Comparison of ENCODE assay signal across 7 mouse cellular contexts in the genomic region with DNA sequence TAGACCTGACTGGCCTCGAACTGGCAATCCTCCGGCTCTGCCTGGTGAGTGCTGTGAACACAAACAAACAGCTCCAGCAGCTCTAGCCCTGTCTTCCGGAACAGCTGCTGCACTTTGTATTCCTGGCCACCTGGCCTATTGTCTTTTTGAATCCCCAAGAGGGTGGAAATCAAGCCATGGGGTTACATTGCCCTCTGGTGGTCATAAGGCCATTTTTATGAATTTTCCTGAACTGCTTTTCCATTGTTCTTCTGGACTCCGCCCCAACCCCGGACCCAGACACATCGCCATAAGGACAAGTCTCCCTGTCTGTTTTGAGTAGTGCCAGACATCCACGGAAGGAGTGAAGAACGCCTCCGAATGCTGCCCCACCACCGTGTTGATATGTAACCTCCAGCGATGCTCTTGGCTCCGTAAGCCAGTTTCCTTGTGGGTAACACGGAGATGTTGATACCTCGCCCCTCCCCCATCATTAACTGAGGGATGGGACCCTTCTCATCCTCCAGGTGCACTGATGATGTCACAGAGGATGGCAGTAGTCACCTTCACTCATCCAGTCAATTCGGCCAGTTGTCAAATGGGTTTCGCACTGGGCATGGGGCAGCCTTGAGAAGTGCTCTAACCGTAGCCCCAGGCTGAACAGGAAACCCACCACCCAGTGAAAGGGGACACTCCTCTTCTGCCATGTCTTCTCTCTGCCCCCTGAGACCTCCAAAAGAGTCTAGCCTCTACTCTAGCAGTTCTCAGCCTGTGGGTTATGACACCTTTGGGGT. TPM values are rescaled to one million over a fixed set of nuclear protein-coding genes. Genes with fewer than 3 reads are reported as not detected.
DNase-seq lines count a peak whose midpoint lies in the region; ATAC-seq lines count a peak whose summit lies in the region.

No protein-coding gene starts in this region.

- no peaks in the 10 kb centered on the region for H3K36me3 ChIP-seq in intestine, embryonic 14.5 days (ENCODE audit: control insufficient read depth, insufficient read depth, low read length)

- peak overlapping the region; percentile 35 for H3K4me3 ChIP-seq in intestine, embryonic 14.5 days (ENCODE audit: low read depth, low read length)

- ATAC-seq in intestine, embryonic 14.5 days (replicated peaks; ENCODE audit: low FRiP score, low TSS enrichment, low read depth): peak; percentile 78

- intact Hi-C loops in left cerebral cortex, postnatal 14 days (cut with DNase I): loop anchor here (2.0 kb wide), 1 partner anchor 88 kb away; a partner anchor contains a TSS

- DNase-seq in adrenal gland, adult 18-20 months (ENCODE audit: low spot score in 2 of 2): peak; percentile 60 to 71
- DNase-seq in embryo, embryonic 10.5 days (ENCODE audit: low spot score): peak; percentile 97
- DNase-seq in gastrocnemius, postnatal 25 days: peak; percentile 50
- DNase-seq in intestine, embryonic 14.5 days (ENCODE audit: low spot score): peak; percentile 91
- peak; percentile 81 to 84 for DNase-seq in left cerebral cortex, postnatal 14 days (ENCODE audit: low spot score in 2 of 2)
- DNase-seq in mesoderm, embryonic 11.5 days (ENCODE audit: low read depth, low spot score): peak; percentile 95
- peak; percentile 64 for DNase-seq in right cerebral cortex, postnatal 25 days

- peak overlapping the region; percentile 56 for H3K4me2 ChIP-seq in intestine, embryonic 14.5 days (ENCODE audit: low read length)

- H3K9ac ChIP-seq in intestine, embryonic 14.5 days (ENCODE audit: low read length): peak overlapping the region; percentile 43

- H3K9me3 ChIP-seq in intestine, embryonic 14.5 days (ENCODE audit: control insufficient read depth, low read length): no peaks in the 10 kb centered on the region

- H3K4me1 ChIP-seq in intestine, embryonic 14.5 days (replicated peaks; ENCODE audit: control insufficient read depth, insufficient read depth, low read length): no peaks in the 10 kb centered on the region

- H3K27me3 ChIP-seq in intestine, embryonic 14.5 days (replicated peaks; ENCODE audit: control insufficient read depth, insufficient read depth, low read length): no peaks in the 10 kb centered on the region

- H3K27ac ChIP-seq in intestine, embryonic 14.5 days (ENCODE audit: low read depth): no peak overlapping the region; the same call in 1 of the 2 replicates

- 13% methylated on average over 17 of the region's 17 CpGs for WGBS in intestine, embryonic 14.5 days

RNA-seq across cellular contexts. Expression of a gene that starts 13.6 kb away (rescaled TPM):
- total RNA-seq in adrenal gland, adult 18-20 months (2021): 1 to 10 TPM in 1 of 2 experiments, under 1 TPM in 1; 0.96 to 1.6 TPM
- under 1 TPM; 0.59 to 0.91 TPM for total RNA-seq in gastrocnemius, postnatal 25 days (2021)
- polyA plus RNA-seq in intestine, embryonic 14.5 days (2014; fragmentation: Nextera tagmentation; extraction: Ambion mirVana): 2.6 and 3.9 TPM in 2 replicates
- 1 to 10 TPM; 1.3 to 1.6 TPM for total RNA-seq in left cerebral cortex, postnatal 14 days (2021)

RNA-seq across cellular contexts. Expression of a gene that starts 17.3 kb away (rescaled TPM):
- under 1 TPM; 0.30 to 0.51 TPM for total RNA-seq in adrenal gland, adult 18-20 months (2021)
- total RNA-seq in gastrocnemius, postnatal 25 days (2021): under 1 TPM; 0.43 to 0.51 TPM
- polyA plus RNA-seq in intestine, embryonic 14.5 days (2014; fragmentation: Nextera tagmentation; extraction: Ambion mirVana): 2.9 TPM in 2 replicates
- under 1 TPM in 1 of 2 experiments, not detected in 1; 0.25 TPM for total RNA-seq in left cerebral cortex, postnatal 14 days (2021)

RNA-seq across cellular contexts. Expression of a gene that starts 17.6 kb away (rescaled TPM):
- total RNA-seq in adrenal gland, adult 18-20 months (2021): not detected
- total RNA-seq in gastrocnemius, postnatal 25 days (2021): not detected
- polyA plus RNA-seq in intestine, embryonic 14.5 days (2014; fragmentation: Nextera tagmentation; extraction: Ambion mirVana): 0.30 TPM in 1 of 2 replicates, not detected in the other
- not detected for total RNA-seq in left cerebral cortex, postnatal 14 days (2021)

RNA-seq across cellular contexts. Expression of a gene that starts 32.9 kb away (rescaled TPM):
- total RNA-seq in adrenal gland, adult 18-20 months (2021): 1 to 10 TPM in 1 of 2 experiments, under 1 TPM in 1; 0.89 to 1.3 TPM
- total RNA-seq in gastrocnemius, postnatal 25 days (2021): under 1 TPM; 0.13 to 0.16 TPM
- 0.22 and 0.39 TPM in 2 replicates for polyA plus RNA-seq in intestine, embryonic 14.5 days (2014; fragmentation: Nextera tagmentation; extraction: Ambion mirVana)
- under 1 TPM in 1 of 2 experiments, not detected in 1; 0.11 TPM for total RNA-seq in left cerebral cortex, postnatal 14 days (2021)
